Comparison of ENCODE assay signal across 8 mouse cellular contexts in genomic region chr11:117311127-117311800, GRCm38 (mm10).
DNase-seq lines count a peak whose midpoint lies in the region; ATAC-seq and TF ChIP-seq lines count a peak whose summit lies in the region.

No protein-coding gene starts in this region.

- peak overlapping the region; percentile 67 for H3K4me2 ChIP-seq in CH12.LX (ENCODE audit: insufficient read depth, low read depth, poor library complexity, severe bottlenecking)
- H3K4me2 ChIP-seq in kidney, embryonic 15.5 days, result no peak overlapping the region

- in situ Hi-C loops in CH12.LX (cut with MboI; ENCODE audit: low pct_ligation_motif_present, low pct_unique_long_range_greater_than_20kb, low sequenced_read_pairs), result loop anchor here (5.0 kb wide), 2 partner anchors 46 to 64 kb away; no protein-coding TSS in a partner anchor

- H3K9me3 ChIP-seq in CH12.LX (replicated peaks; ENCODE audit: low read length), result no peaks in the 10 kb centered on the region
- H3K9me3 ChIP-seq in kidney, embryonic 15.5 days (replicated peaks), result no peaks in the 10 kb centered on the region

- TF ChIP-seq RAD21 in CH12.LX (IDR thresholded peaks at IDR 0.05; ENCODE audit: low read depth, low read length), result no peak; the same call in none of the 2 replicates

- WGBS in kidney, embryonic 15.5 days, result 65% methylated on average over 15 of the region's 15 CpGs

- intact Hi-C loops in left cerebral cortex, postnatal 10 days (cut with DNase I), result loop anchor here (5.0 kb wide), 1 partner anchor 46 kb away; no protein-coding TSS in a partner anchor

- peaks cover 79 to 93% of the 10 kb centered on the region in 2 experiments for H3K4me1 ChIP-seq in CH12.LX (ENCODE audit: control insufficient read depth in 1 of 2, insufficient read depth in 2 of 2)
- H3K4me1 ChIP-seq in kidney, embryonic 15.5 days, result peaks cover 100% of the 10 kb centered on the region

- H3K9ac ChIP-seq in CH12.LX (ENCODE audit: insufficient read depth, low read depth), result peak overlapping the region; percentile 62
- H3K9ac ChIP-seq in kidney, embryonic 15.5 days, result no peak overlapping the region

- H3K27me3 ChIP-seq in CH12.LX (replicated peaks), result no peaks in the 10 kb centered on the region
- no peaks in the 10 kb centered on the region for H3K27me3 ChIP-seq in kidney, embryonic 15.5 days

- H3K27ac ChIP-seq in CH12.LX (ENCODE audit: insufficient read depth, low read depth), result peak overlapping the region; percentile 98
- peak overlapping the region; percentile 88 for H3K27ac ChIP-seq in kidney, embryonic 15.5 days

- H3K36me3 ChIP-seq in CH12.LX (replicated peaks in 1 of 2; ENCODE audit: control insufficient read depth in 1 of 2, insufficient read depth in 1 of 2, low read length in 1 of 2), result peaks cover 3 to 38% of the 10 kb centered on the region in 2 experiments
- H3K36me3 ChIP-seq in kidney, embryonic 15.5 days, result no peaks in the 10 kb centered on the region

- H3K4me3 ChIP-seq in CH12.LX (replicated peaks in 1 of 3; ENCODE audit: low read depth in 2 of 3, low read length in 2 of 3, poor library complexity in 1 of 3), result peak overlapping the region; percentile 18 to 27 (median 19)
- no peak overlapping the region for H3K4me3 ChIP-seq in kidney, embryonic 15.5 days (replicated peaks)

- peak; percentile 58 for TF ChIP-seq POLR2A in CH12.LX (IDR thresholded peaks at IDR 0.05; ENCODE audit: low read depth, low read length)

- TF ChIP-seq EP300 in CH12.LX (IDR thresholded peaks at IDR 0.05; ENCODE audit: low read length), result peak; percentile 99

- ATAC-seq in kidney, embryonic 15.5 days (replicated peaks; ENCODE audit: low FRiP score), result no peak

- no peak for TF ChIP-seq CTCF in CH12.LX (conservative IDR thresholded peaks at IDR 0.05 in 1 of 2, IDR thresholded peaks at IDR 0.05 in 1 of 2; ENCODE audit: low read depth in 2 of 2, low read length in 2 of 2)

- peaks cover 20% of the 10 kb centered on the region for H3K79me2 ChIP-seq in CH12.LX (replicated peaks; ENCODE audit: control insufficient read depth, extremely low read depth, insufficient read depth, poor library complexity, severe bottlenecking)

- DNase-seq in layer of hippocampus, postnatal 10 days (ENCODE audit: low spot score in 2 of 2), result peak; percentile 62 to 63
- DNase-seq in layer of hippocampus, adult 11-12 months (ENCODE audit: low spot score), result no peak
- peak; percentile 95 for DNase-seq in CH12.LX (ENCODE audit: extremely low read depth)
- peak; percentile 82 to 89 for DNase-seq in cerebellum, postnatal 10 days
- peak; percentile 88 for DNase-seq in heart, adult 8-10 months (ENCODE audit: low spot score)
- peak; percentile 71 for DNase-seq in skeletal muscle tissue, adult 2 months (ENCODE audit: low read depth, low spot score)
- DNase-seq in left cerebral cortex, postnatal 10 days (ENCODE audit: extremely low spot score in 1 of 2, low spot score in 2 of 2), result no peak

- dilution Hi-C loops in CH12.LX (cut with MboI; ENCODE audit: extremely low pct_ligation_motif_present, extremely low pct_unique_long_range_greater_than_20kb, low sequenced_read_pairs), result no loop called here

TF ChIP-seq in CH12.LX, 34 proteins besides CTCF, POLR2A, EP300 and RAD21:
- TF ChIP-seq ZMIZ1 (IDR thresholded peaks at IDR 0.05; ENCODE audit: low read depth, low read length) (peak; percentile 57; the same call in 1 of the 2 replicates), ZC3H11A (IDR thresholded peaks at IDR 0.05; ENCODE audit: low read depth, low read length) (no peak), TBP (conservative IDR thresholded peaks at IDR 0.05; ENCODE audit: low read depth, low read length) (peak; percentile 53; the same call in 1 of the 2 replicates), ZNF384 (IDR thresholded peaks at IDR 0.05; ENCODE audit: low read depth, low read length) (peak; percentile 99), TCF12 (IDR thresholded peaks at IDR 0.05; ENCODE audit: low read depth, low read length) (peak; percentile 99), ELF1 (IDR thresholded peaks at IDR 0.05; ENCODE audit: low read depth, low read length) (peak; percentile 45), MAX (IDR thresholded peaks at IDR 0.05; ENCODE audit: low read length) (peak; percentile 88), POLR2AphosphoS2 (IDR thresholded peaks at IDR 0.05; ENCODE audit: low read depth, low read length) (no peak), SMC3 (IDR thresholded peaks at IDR 0.05; ENCODE audit: low read depth, low read length) (peak; percentile 34), CHD2 (IDR thresholded peaks at IDR 0.05; ENCODE audit: low read length) (peak; percentile 98), MYC (IDR thresholded peaks at IDR 0.05; ENCODE audit: low read depth, low read length) (peak; percentile 97), MAZ (IDR thresholded peaks at IDR 0.05; ENCODE audit: low read depth, low read length) (peak; percentile 99), USF1 (IDR thresholded peaks at IDR 0.05; ENCODE audit: low read depth, low read length) (no peak), PAX5 (IDR thresholded peaks at IDR 0.05; ENCODE audit: low read length) (no peak), HCFC1 (IDR thresholded peaks at IDR 0.05; ENCODE audit: low read depth, low read length) (peak; percentile 52), CHD1 (IDR thresholded peaks at IDR 0.05; ENCODE audit: low read depth, low read length) (0 out of 2 replicates have a peak, but pooled peaks have one; percentile 66), JUND (conservative IDR thresholded peaks at IDR 0.05; ENCODE audit: low read depth, low read length) (peak; percentile 99), E2F4 (IDR thresholded peaks at IDR 0.05; ENCODE audit: insufficient replicate concordance, low read depth, low read length) (no peak), SIN3A (IDR thresholded peaks at IDR 0.05; ENCODE audit: low read length) (peak; percentile 97), UBTF (IDR thresholded peaks at IDR 0.05; ENCODE audit: low read depth, low read length) (0 out of 2 replicates have a peak, but pooled peaks have one; percentile 58), GABPA (IDR thresholded peaks at IDR 0.05; ENCODE audit: insufficient replicate concordance, low read depth, low read length) (no peak), ETS1 (conservative IDR thresholded peaks at IDR 0.05; ENCODE audit: low read depth, low read length) (peak; percentile 100), BHLHE40 (IDR thresholded peaks at IDR 0.05; ENCODE audit: low read depth, low read length) (peak; percentile 98), KAT2A (IDR thresholded peaks at IDR 0.05; ENCODE audit: insufficient replicate concordance, low read length) (no peak), ZKSCAN1 (IDR thresholded peaks at IDR 0.05; ENCODE audit: borderline replicate concordance, low read depth, low read length) (no peak; the same call in 1 of the 2 replicates), NELFE (IDR thresholded peaks at IDR 0.05; ENCODE audit: low read depth, low read length) (no peak), NRF1 (IDR thresholded peaks at IDR 0.05; ENCODE audit: low read depth, low read length) (peak; percentile 39; the same call in 1 of the 2 replicates), IRF4 (IDR thresholded peaks at IDR 0.05; ENCODE audit: low read depth, low read length) (peak; percentile 94), MAFK (IDR thresholded peaks at IDR 0.05; ENCODE audit: insufficient replicate concordance, low read length) (peak; percentile 67; the same call in 1 of the 2 replicates), MEF2A (IDR thresholded peaks at IDR 0.05; ENCODE audit: borderline replicate concordance, low read depth, low read length) (peak; percentile 96), USF2 (conservative IDR thresholded peaks at IDR 0.05; ENCODE audit: low read depth, low read length) (no peak), JUN (IDR thresholded peaks at IDR 0.05; ENCODE audit: insufficient read depth, low read depth, low read length) (peak; percentile 100), RCOR1 (conservative IDR thresholded peaks at IDR 0.05; ENCODE audit: low read depth, low read length) (peak; percentile 95), MXI1 (IDR thresholded peaks at IDR 0.05; ENCODE audit: low read depth, low read length) (peak; percentile 93)

Comparison
In these comparisons a context has a peak if more than half of its experiments do, and no peak if none do; other contexts are left out.
1. DNase-seq: peak in layer of hippocampus, postnatal 10 days (2 of 2), CH12.LX (single experiment), cerebellum, postnatal 10 days (2 of 2), heart, adult 8-10 months (single experiment) and skeletal muscle tissue, adult 2 months (single experiment); none in layer of hippocampus, adult 11-12 months (single experiment) and left cerebral cortex, postnatal 10 days (0 of 2).